Mouse (Mus musculus) left cerebral cortex, adult 8-10 months (tissue): Measurements from ENCODE around the gene Reg3g. TPM values are rescaled to one million over a fixed set of nuclear protein-coding genes. Genes with fewer than 3 reads are reported as not detected.
"Not testable (repeated sequence)": the region's sequence is repeated elsewhere in the genome, so short reads cannot be mapped to it uniquely, and the experiment has no call there.

Experiments used
- DNase-seq, 2 experiments: peaks; one replicate each; pipeline ENCODE4 v3.0.0; 2022; ENCODE audit warnings: low spot score in 2 of 2
- total RNA-seq, 4 experiments: library from RNA; stranded (reverse); gene quantifications; 2 replicates each; pipeline ENCODE4 v1.2.4; 2022

The Reg3g gene
- not detected for total RNA-seq

DNA sequence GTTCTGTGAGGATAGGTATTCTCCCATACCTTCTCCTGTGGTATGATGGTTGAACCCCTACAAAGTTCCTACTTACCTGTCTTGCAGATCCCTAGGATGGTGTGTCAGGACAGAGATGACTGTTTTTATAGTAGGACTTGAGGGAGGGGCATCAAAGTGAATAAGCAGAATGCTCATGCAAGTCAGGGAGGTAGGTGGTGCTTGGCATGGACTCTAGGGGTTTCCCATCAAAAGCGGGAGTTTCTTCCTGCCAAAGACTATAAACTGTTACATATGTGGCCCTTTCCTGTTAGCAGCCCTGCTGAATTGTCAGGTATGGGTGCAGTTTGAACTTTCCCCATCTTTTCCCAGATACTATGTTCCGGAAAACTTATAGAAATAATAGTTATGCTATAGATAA lies at the start of gene Reg3g:
TSS of gene Reg3g (minus strand) at position 101 of the 400 bp plus-strand sequence.
- no peak for DNase-seq

DNA sequence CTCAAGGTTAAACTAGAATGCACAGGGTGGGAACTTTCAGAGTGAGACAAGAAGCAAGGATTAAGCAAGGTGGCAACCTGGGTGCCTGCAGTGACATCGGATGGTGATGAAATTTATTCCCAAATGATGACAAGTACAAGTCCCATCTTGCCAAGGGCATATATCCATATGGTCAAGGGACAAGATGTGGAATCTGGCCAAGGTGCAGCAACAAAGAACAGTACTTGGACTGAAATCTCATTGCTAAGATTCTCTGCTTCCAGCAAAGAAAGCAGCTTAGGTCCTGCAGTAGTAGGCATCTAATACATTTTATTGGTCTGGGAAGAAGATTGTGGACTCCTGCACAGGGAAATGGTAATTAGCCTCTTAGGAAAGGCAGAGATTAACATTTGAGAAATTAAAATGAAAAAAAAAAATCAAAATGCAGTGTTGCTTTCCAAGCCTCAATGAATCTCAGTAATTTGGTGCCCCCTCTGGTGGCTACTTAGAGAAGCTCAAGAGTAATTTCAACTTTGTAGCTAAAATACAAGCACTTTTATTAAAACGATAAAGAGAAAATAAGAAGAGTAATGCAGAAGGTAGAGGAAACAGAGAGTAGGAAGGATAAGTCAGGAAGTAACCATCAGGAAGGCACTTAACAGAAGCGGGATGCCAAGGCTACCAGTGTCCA lies 47.2 kb upstream of the Reg3g start:
- no peak for DNase-seq

- peak in 1 of 2 experiments; percentile 2 for DNase-seq
Measured at GRCm38 (mm10) chr6:78512833-78513232, 44.2 kb upstream of the Reg3g start.

GRCm38 (mm10) chr6:78510173-78510900 lies 41.7 kb upstream of the Reg3g start:
- DNase-seq, result no peak

DNA sequence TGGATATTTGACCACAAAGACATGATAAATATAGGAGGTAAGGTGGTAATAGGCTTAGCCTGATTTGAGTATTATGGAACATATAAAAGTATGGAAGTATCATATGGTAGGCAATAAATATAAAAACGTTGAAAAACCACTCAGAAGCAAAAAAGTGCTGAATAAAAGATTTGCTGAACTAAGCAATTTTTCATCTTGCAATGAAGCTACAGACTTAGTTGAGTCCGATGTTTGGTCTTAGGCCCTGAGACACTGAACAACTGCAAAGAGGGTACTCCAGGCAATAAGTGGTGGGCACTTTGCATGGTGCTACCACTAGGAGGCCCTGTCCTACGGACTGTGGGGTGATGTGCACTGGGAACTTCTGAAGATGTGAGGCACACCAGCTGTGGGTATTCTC lies 37.1 kb upstream of the Reg3g start:
- DNase-seq, result no peak

GRCm38 (mm10) chr6:78494633-78495032 lies 26.0 kb upstream of the Reg3g start:
- no peak for DNase-seq

- no peak for DNase-seq
Measured at GRCm38 (mm10) chr6:78469287-78469686, 615 bp upstream of the Reg3g start.

GRCm38 (mm10) chr6:78463266-78463665 lies 5.4 kb downstream of the Reg3g start:
- no peak for DNase-seq

DNA sequence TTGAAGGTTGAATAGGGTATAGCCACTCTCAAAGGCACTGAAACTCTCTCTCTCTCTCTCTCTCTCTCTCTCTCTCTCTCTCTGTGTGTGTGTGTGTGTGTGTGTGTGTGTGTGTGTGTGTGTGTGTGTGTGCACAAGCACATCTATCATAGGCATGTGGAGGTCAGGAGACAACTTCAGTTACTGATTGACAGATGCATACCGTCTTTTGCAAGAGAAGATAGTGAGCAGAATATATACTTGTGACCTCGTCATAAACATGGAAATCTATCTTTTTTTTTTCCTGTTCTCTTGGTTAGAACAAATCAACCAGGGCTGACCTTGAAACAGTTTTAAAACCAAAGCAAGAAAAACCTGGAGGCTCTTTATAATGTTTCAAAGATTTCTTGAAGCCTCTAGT lies 6.3 kb downstream of the Reg3g start:
- no peak for DNase-seq

- DNase-seq, result peak; percentile 13 to 73
Measured at GRCm38 (mm10) chr6:78460191-78460825, 8.4 kb downstream of the Reg3g start.

DNA sequence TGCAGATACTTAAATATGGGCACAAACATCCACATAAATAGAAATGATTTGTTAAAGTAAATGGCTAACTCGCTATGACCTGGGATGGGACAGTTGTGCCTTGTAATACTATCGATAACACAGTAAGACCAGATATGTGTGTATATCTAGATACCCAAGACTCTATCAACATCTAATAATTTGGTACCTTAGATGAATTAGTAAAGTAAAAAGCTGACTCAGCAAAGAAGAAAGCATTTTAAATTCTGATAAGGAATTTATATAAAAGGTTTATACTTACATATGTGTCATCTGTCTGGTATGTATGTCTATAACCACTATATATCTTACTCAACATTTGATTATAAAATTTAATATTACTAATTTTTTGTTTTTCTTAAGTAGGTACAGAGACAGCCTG lies 15.9 kb downstream of the Reg3g start:
- no peak for DNase-seq

DNA sequence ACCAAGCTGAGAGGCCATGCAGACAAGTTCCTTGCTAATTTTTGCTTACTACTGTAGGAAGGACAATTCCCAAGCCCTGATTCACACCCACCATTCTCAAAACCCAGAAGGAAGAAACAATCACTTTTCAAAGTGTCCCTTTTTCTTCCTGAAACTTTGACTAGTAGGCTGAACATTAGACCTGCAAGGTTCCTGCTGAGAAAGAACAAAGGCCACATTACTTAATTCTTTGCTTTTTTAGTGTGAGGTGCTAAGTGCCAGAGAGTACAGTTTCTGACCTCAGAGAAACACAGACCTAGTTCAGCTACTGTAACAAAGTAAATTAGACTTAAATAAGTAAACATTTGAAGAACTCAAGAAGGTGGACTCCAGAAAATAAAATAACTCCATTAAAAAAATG lies 20.3 kb downstream of the Reg3g start:
- DNase-seq, result no peak

GRCm38 (mm10) chr6:78447202-78447601 lies 21.5 kb downstream of the Reg3g start:
- DNase-seq, result no peak

- no peak for DNase-seq
Measured at GRCm38 (mm10) chr6:78425497-78425896, 43.2 kb downstream of the Reg3g start.

- not testable (repeated sequence) for DNase-seq
Measured at GRCm38 (mm10) chr6:78422411-78422810, 46.3 kb downstream of the Reg3g start, which contains the start of gene Reg1. Gene Reg1 (plus strand): TSS chr6:78422711.

Other genes starting within 250 kb of the Reg3g start
- not detected for gene Reg3b, start 98.2 kb downstream of the Reg3g start, total RNA-seq
- gene Reg3d, start 90.0 kb downstream of the Reg3g start, total RNA-seq, result not detected
- gene Reg3a, start 88.2 kb downstream of the Reg3g start, total RNA-seq, result not detected
- gene Reg2, start 73.2 kb downstream of the Reg3g start, total RNA-seq, result not detected
- not detected for gene Reg1, start 46.2 kb downstream of the Reg3g start, total RNA-seq